Mouse (Mus musculus) ES-Bruce4 (cell line): Measurements from ENCODE around the gene Enah.

Experiments
- CTCF ChIP-seq: IDR thresholded peaks from one replicate; pipeline ENCODE4 v1.8.1; 2011; ENCODE audit warnings: low read depth, low read length
- EP300 ChIP-seq: IDR thresholded peaks from 2 replicates; pipeline ENCODE4 v1.6.1; 2011; ENCODE audit warnings: low read depth, low read length; ENCODE audit not compliant: insufficient read depth
- POLR2A ChIP-seq: IDR thresholded peaks from one replicate; pipeline ENCODE4 v1.8.1; 2011; ENCODE audit warnings: low read length; ENCODE audit not compliant: insufficient read depth

DNA sequence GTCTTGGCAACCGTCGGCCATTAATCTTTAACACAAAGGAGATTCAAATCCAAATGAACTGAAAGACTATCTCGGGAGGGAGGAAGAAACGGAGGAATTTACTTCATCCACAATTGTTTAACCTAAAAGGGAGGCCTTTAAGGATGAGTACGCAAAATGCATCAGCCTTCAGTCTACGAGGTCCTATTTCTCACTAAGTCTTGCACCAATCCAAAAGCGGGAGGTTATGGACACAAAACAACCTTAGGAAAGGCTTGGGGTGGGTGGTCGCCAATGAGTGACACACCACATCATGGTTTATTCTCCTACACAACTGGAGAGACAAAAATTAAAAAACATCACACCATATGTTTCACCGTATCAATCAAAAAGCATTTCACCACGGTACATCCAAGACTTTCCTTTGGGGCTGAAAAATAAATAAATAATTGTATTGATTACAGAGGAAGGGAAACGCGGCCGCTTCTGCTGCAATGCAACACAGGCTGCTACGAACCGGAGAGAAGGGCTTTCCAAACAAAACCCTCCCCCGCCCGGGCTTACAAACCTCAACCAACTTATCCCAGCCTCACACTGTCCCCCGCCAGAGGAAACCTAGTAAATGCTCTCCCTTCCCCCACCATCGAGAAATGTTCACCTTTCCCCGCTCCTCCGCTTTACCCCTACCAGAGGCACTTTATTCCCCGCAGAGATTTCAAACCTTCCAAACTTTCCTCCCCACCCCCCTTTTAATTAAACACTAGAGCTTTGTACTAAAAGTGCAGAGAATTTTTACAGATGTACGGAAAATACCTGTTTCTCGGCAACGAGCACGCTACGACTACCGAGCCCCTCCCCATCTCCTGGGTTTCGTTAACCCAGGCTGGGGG lies 1.2 kb downstream of the Enah start:
- TF ChIP-seq POLR2A (no peak), CTCF (no peak), EP300 (no peak)
